Mouse (Mus musculus): Measurements from ENCODE around the gene Pak7. TPM values are rescaled to one million over a fixed set of nuclear protein-coding genes. Genes with fewer than 3 reads are reported as not detected.

Pak7 gene
- total and polyA plus RNA-seq, 3 experiments: 0.08 to 0.14 (median 0.14) TPM

DNA sequence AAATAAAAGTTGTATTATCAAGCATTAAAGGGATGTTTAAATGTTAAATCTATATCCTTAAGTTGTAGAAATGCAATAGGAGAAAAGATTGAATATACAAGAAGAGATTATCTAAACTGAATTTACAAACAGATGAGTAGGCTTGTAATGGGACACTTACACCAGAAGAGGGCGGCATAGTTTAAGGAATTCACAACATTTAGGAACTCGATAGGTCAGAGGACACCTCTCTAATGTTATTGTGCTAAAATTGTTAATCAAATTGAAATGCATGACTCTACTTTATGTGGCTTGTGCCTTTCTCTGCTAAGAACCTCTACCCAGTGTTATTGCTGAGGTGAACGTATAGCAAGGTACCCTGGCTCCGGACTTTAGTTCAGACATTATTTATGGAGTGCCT, 238.2 kb downstream of the Pak7 start:
- no peak overlapping the region for H3K9ac ChIP-seq (ENCODE audit: low read depth, low read length)
- DNase-seq: no peak
- H3K27me3 ChIP-seq (ENCODE audit: control insufficient read depth, insufficient read depth, low read length): no peaks in the 10 kb centered on the region
- H3K4me3 ChIP-seq: no peak overlapping the region
- H3K4me1 ChIP-seq (ENCODE audit: control insufficient read depth, insufficient read depth, low read length): no peaks in the 10 kb centered on the region
- no peaks in the 10 kb centered on the region for H3K36me3 ChIP-seq (ENCODE audit: control insufficient read depth, insufficient read depth, low read length)
- H3K79me2 ChIP-seq (replicated peaks; ENCODE audit: control insufficient read depth, insufficient read depth, low read length): no peaks in the 10 kb centered on the region
- peak; percentile 50 for TF ChIP-seq CTCF (IDR thresholded peaks at IDR 0.05)
- no peak for TF ChIP-seq POLR2A (IDR thresholded peaks at IDR 0.05; ENCODE audit: insufficient read depth, low read depth, low read length)
- no peak for TF ChIP-seq EP300 (IDR thresholded peaks at IDR 0.05; ENCODE audit: insufficient read depth, low read depth, low read length)
- H3K27ac ChIP-seq: no peak overlapping the region
- 43% methylated on average over 4 of the region's 4 CpGs for WGBS
- intact Hi-C loops (cut with DNase I): loop anchor here (2.0 to 10.0 kb wide), 3 partner anchors 299 to 1793 kb away; partner anchors contain the start of gene Snap25

DNA sequence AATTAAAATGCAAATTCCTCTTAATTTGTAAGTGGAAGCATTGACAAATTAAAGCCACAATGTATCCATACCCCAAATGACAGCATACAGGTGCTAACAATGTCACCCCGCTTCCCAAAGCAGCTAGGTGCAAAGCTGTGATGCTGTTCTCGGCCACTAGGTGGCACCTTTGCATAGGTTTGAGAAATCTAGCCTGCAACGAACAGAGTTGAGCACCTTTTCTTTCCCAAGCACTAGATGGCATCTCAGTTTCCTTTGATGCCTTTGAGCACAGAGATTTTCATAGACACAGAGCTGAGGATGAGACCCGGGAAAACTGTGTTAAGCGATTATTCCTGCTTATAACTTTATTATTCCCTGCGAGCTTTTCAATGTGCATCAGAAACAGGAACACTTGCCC, 238.8 kb downstream of the Pak7 start:
- no peak for TF ChIP-seq POLR2A (IDR thresholded peaks at IDR 0.05; ENCODE audit: insufficient read depth, low read depth, low read length)
- peak; percentile 85 for TF ChIP-seq CTCF (IDR thresholded peaks at IDR 0.05)
- 0 out of 2 replicates have a peak, but pooled peaks have one; percentile 25 for TF ChIP-seq EP300 (IDR thresholded peaks at IDR 0.05; ENCODE audit: insufficient read depth, low read depth, low read length)
- H3K36me3 ChIP-seq (ENCODE audit: control insufficient read depth, insufficient read depth, low read length): no peaks in the 10 kb centered on the region
- H3K9ac ChIP-seq (ENCODE audit: low read depth, low read length): no peak overlapping the region
- H3K79me2 ChIP-seq (replicated peaks; ENCODE audit: control insufficient read depth, insufficient read depth, low read length): no peaks in the 10 kb centered on the region
- no peak overlapping the region for H3K4me3 ChIP-seq
- WGBS: 4% methylated on average over 6 of the region's 6 CpGs
- H3K4me1 ChIP-seq (ENCODE audit: control insufficient read depth, insufficient read depth, low read length): no peaks in the 10 kb centered on the region
- peak; percentile 41 to 73 for DNase-seq
- H3K27ac ChIP-seq: no peak overlapping the region
- H3K27me3 ChIP-seq (ENCODE audit: control insufficient read depth, insufficient read depth, low read length): no peaks in the 10 kb centered on the region
- intact Hi-C loops (cut with DNase I): loop anchor here (2.0 to 10.0 kb wide), 3 partner anchors 300 to 1793 kb away; partner anchors contain the start of gene Snap25

DNA sequence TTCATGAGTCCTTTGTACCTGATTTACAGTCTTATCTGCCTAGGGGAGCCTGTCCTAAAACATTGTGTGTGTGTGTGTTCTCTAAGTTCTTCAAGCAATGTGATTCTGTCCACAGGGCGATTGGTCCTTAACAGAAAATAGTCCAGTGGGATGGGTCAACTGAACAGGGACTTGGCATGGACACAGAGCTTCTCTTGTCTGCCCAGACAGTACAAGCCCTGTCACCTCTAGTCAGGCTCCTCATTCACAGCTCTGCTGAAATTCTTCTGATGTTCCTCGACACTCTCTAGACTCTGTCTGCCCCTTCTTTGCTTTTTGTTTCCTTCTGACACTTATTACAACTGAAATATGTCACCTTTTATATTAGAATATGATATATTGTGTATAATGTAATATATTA, 247.0 kb downstream of the Pak7 start:
- TF ChIP-seq CTCF (IDR thresholded peaks at IDR 0.05): no peak
- no peak for TF ChIP-seq EP300 (IDR thresholded peaks at IDR 0.05; ENCODE audit: insufficient read depth, low read depth, low read length)
- TF ChIP-seq POLR2A (IDR thresholded peaks at IDR 0.05; ENCODE audit: insufficient read depth, low read depth, low read length): no peak
- Histone ChIP-seq H3K27ac (no peak overlapping the region), H3K4me3 (no peak overlapping the region), H3K36me3 (ENCODE audit: control insufficient read depth, insufficient read depth, low read length) (no peaks in the 10 kb centered on the region), H3K9ac (ENCODE audit: low read depth, low read length) (no peak overlapping the region), H3K27me3 (ENCODE audit: control insufficient read depth, insufficient read depth, low read length) (no peaks in the 10 kb centered on the region), H3K4me1 (ENCODE audit: control insufficient read depth, insufficient read depth, low read length) (no peaks in the 10 kb centered on the region), H3K79me2 (replicated peaks; ENCODE audit: control insufficient read depth, insufficient read depth, low read length) (no peaks in the 10 kb centered on the region)
- no peak for DNase-seq
- WGBS: 38% methylated on average over 2 of the region's 2 CpGs
- intact Hi-C loops (cut with DNase I): loop anchor here (10.0 kb wide), 1 partner anchor 574 kb away; the partner anchor contains the start of gene Snap25

DNA sequence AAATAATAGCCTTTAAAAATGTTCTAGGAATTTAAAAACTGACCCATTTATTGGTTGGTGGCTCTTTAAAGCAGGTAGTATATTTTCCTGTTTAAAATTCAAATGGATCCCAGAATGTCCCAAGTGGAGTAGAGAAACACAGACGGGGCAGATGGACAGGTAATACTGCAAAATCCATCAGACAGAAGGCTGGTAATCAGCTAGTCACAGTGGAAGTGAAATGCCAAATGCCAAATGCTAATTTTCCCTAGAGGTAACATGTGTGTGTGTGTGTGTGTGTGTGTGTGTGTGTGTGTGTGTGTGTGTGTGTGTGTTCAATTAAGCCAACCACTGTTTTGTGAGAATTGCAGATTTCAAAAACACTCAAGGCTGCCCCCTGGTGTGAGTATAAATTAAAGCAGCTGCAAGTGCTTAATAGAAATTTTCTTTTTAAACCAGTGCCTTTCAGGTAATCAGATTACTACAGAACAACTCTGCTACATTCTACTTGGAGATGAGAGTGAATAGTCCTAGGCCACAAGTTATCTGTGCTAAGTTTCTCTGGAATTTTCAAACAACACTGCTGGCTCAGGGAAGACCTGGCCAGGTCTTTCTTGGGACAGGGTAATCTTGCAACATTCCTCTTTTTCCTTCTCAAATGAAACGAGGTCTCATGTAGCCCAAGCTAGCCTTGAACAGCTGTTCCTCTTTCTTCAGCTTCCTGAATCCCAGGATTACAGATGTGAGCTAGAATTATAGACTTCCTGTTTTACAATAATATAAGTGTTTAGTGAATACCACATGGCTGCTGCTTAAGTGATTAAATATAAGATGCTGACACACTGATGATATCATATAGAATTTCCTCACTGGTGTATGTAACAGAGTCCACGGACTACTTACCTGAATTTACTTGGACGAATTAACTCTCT, 248.4 kb downstream of the Pak7 start:
- H3K27ac ChIP-seq: no peak overlapping the region
- TF ChIP-seq POLR2A (IDR thresholded peaks at IDR 0.05; ENCODE audit: insufficient read depth, low read depth, low read length) (no peak), CTCF (IDR thresholded peaks at IDR 0.05) (peak; percentile 53)
- no peak overlapping the region for H3K4me3 ChIP-seq
- no peaks in the 10 kb centered on the region for H3K36me3 ChIP-seq (ENCODE audit: control insufficient read depth, insufficient read depth, low read length)
- intact Hi-C loops (cut with DNase I): loop anchor here (2.0 to 10.0 kb wide), 3 partner anchors 173 to 782 kb away; partner anchors contain the start of gene Snap25
- no peak for DNase-seq
- H3K9ac ChIP-seq (ENCODE audit: low read depth, low read length): no peak overlapping the region
- no peaks in the 10 kb centered on the region for H3K79me2 ChIP-seq (replicated peaks; ENCODE audit: control insufficient read depth, insufficient read depth, low read length)
- no peaks in the 10 kb centered on the region for H3K27me3 ChIP-seq (ENCODE audit: control insufficient read depth, insufficient read depth, low read length)
- no peaks in the 10 kb centered on the region for H3K4me1 ChIP-seq (ENCODE audit: control insufficient read depth, insufficient read depth, low read length)
- 45% methylated on average over 4 of the region's 4 CpGs for WGBS

DNA sequence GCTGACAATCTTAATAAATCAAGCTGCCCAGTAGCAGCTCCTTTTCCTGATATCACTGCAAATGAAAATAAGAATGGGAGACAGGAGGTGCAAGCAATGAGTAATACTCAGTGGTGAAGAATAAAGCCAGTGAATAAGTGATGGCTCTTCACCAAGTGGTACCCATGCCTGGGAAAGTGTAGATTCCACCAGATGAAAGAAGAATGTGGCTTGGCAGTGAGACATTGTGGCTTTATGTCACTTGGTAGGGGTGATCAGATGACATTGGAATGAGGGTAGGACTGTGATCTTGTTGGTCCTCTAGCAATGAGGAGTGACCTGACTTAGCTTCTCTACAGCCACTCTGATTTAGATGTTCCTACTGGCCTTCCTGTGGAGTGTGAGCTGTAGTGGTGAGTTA, 249.3 kb downstream of the Pak7 start:
- DNase-seq: no peak
- Histone ChIP-seq H3K9ac (ENCODE audit: low read depth, low read length) (no peak overlapping the region), H3K36me3 (ENCODE audit: control insufficient read depth, insufficient read depth, low read length) (no peaks in the 10 kb centered on the region), H3K4me3 (no peak overlapping the region), H3K27me3 (ENCODE audit: control insufficient read depth, insufficient read depth, low read length) (no peaks in the 10 kb centered on the region), H3K4me1 (ENCODE audit: control insufficient read depth, insufficient read depth, low read length) (no peaks in the 10 kb centered on the region), H3K79me2 (replicated peaks; ENCODE audit: control insufficient read depth, insufficient read depth, low read length) (no peaks in the 10 kb centered on the region), H3K27ac (no peak overlapping the region)
- intact Hi-C loops (cut with DNase I): loop anchor here (2.0 to 5.0 kb wide), 2 partner anchors 172 to 781 kb away; no protein-coding TSS in a partner anchor
- TF ChIP-seq EP300 (IDR thresholded peaks at IDR 0.05; ENCODE audit: insufficient read depth, low read depth, low read length) (no peak), CTCF (IDR thresholded peaks at IDR 0.05) (no peak), POLR2A (IDR thresholded peaks at IDR 0.05; ENCODE audit: insufficient read depth, low read depth, low read length) (no peak)

DNA sequence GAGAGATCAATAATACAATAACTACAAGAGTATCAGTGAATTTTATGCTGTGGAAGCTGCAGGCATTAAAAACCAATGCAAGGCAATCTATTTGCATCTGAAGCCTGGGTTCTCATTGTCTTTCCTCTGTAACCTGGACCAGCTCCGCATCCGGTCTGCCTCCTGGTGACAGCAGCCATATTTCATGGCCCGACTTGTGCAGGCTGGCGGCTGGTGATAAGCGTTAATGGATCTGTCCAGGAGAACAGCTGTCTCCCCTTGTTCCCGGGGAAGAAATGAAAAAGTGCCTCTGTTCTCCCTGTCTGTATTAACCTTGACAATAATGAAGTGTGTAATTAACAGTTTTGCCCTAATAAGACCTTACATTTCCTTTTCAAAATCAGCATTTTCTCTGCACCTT, 265.9 kb downstream of the Pak7 start:
- no peak for DNase-seq
- intact Hi-C loops (cut with DNase I): no loop called here
- TF ChIP-seq EP300 (IDR thresholded peaks at IDR 0.05; ENCODE audit: insufficient read depth, low read depth, low read length): no peak
- Histone ChIP-seq H3K4me1 (ENCODE audit: control insufficient read depth, insufficient read depth, low read length) (no peaks in the 10 kb centered on the region), H3K4me3 (no peak overlapping the region), H3K27me3 (ENCODE audit: control insufficient read depth, insufficient read depth, low read length) (no peaks in the 10 kb centered on the region), H3K79me2 (replicated peaks; ENCODE audit: control insufficient read depth, insufficient read depth, low read length) (no peaks in the 10 kb centered on the region), H3K9ac (ENCODE audit: low read depth, low read length) (no peak overlapping the region), H3K36me3 (ENCODE audit: control insufficient read depth, insufficient read depth, low read length) (no peaks in the 10 kb centered on the region), H3K27ac (no peak overlapping the region)
- WGBS: 40% methylated on average over 6 of the region's 6 CpGs
